Mouse (Mus musculus): Measurements from ENCODE around the gene Hnrnpa0.

- TF ChIP-seq CTCF (IDR thresholded peaks at IDR 0.05; ENCODE audit: insufficient read depth, low read length) (no peak), POLR2A (IDR thresholded peaks at IDR 0.05; ENCODE audit: borderline replicate concordance, extremely low read depth, low read depth, low read length) (no peak)
Measured at GRCm38 (mm10) chr13:58083048-58083447, 45.3 kb downstream of the Hnrnpa0 start.

All from lung, adult 2 months (tissue).